Mouse (Mus musculus) lung, embryonic 15.5 days (tissue): ENCODE data around the gene Olfr105-ps. TPM values are rescaled to one million over a fixed set of nuclear protein-coding genes. Genes with fewer than 3 reads are reported as not detected.

Experiments
- ATAC-seq: fragments of 200-750 bp; cut with Nextera tagmentation; 2 replicates; pipeline ENCODE4 v1.8.0; 2017; ENCODE audit warnings: moderate number of reproducible peaks, borderline replicate concordance; ENCODE audit not compliant: low FRiP score, low TSS enrichment; ENCODE audit errors: extremely low read depth
- H3K27ac ChIP-seq: fragments of 300-500 bp; sonication (generic); 2 replicates; pipeline ENCODE4 v1.5.1; 2015; ENCODE audit warnings: moderate library complexity, mild to moderate bottlenecking, inconsistent platforms
- H3K27me3 ChIP-seq: fragments of 300-500 bp; sonication (generic); 2 replicates; pipeline ENCODE4 v1.6.1; 2015; ENCODE audit warnings: inconsistent platforms
- H3K36me3 ChIP-seq: fragments of 300-500 bp; sonication (generic); 2 replicates; pipeline ENCODE4 v1.6.1; 2015; ENCODE audit warnings: inconsistent platforms
- H3K4me1 ChIP-seq: fragments of 300-500 bp; sonication (generic); 2 replicates; pipeline ENCODE4 v1.6.1; 2015; ENCODE audit warnings: inconsistent platforms
- H3K4me2 ChIP-seq: fragments of 300-500 bp; sonication (generic); 2 replicates; pipeline ENCODE4 v1.6.1; 2015; ENCODE audit warnings: inconsistent platforms, mild to moderate bottlenecking, moderate library complexity
- H3K4me3 ChIP-seq: fragments of 300-500 bp; sonication (generic); 2 replicates; pipeline ENCODE4 v1.5.1; 2015; ENCODE audit warnings: mild to moderate bottlenecking, inconsistent platforms
- H3K9ac ChIP-seq: fragments of 300-500 bp; sonication (generic); 2 replicates; pipeline ENCODE4 v1.6.1; 2015; ENCODE audit warnings: inconsistent platforms
- H3K9me3 ChIP-seq: fragments of 300-500 bp; sonication (generic); 2 replicates; pipeline ENCODE4 v1.6.1; 2016; ENCODE audit warnings: inconsistent platforms
- WGBS: fragments of 180-500 bp; shearing (Covaris S2); methylation state at CpG from one replicate; pipeline ENCODE4 v1.1.7; 2015; 5-methylcytosine and 5-hydroxymethylcytosine counted together
- polyA plus RNA-seq: library from polyadenylated mRNA; unstranded; fragments of >200 nt; fragmentation: Nextera tagmentation; extraction: Ambion mirVana; gene quantifications from 2 replicates; pipeline ENCODE4 v1.2.1, GENCODE M21; 2015

The Olfr105-ps gene
- polyA plus RNA-seq = not detected in 2 replicates

GRCm38 (mm10) chr17:37378733-37379132 lies at the start of gene Olfr105-ps:
Gene Olfr105-ps, plus strand, starts transcription at chr17:37379033.
- no peaks in the 10 kb centered on the region for H3K9me3 ChIP-seq
- H3K4me2 ChIP-seq = no peak within 1 kb of the TSS
- ATAC-seq = no peak
- no peaks in the 10 kb centered on the region for H3K36me3 ChIP-seq
- no peaks in the 10 kb centered on the region for H3K4me1 ChIP-seq
- H3K27ac ChIP-seq = no peak within 1 kb of the TSS
- H3K27me3 ChIP-seq = no peaks in the 10 kb centered on the region
- no peak within 1 kb of the TSS for H3K4me3 ChIP-seq
- H3K9ac ChIP-seq = no peak within 1 kb of the TSS

GRCm38 (mm10) chr17:37339598-37339997 lies 39.2 kb upstream of the Olfr105-ps start, which contains the start of gene Olfr103:
Gene Olfr103, minus strand, starts transcription at chr17:37339698.
- H3K9me3 ChIP-seq = no peaks in the 10 kb centered on the region
- no peaks in the 10 kb centered on the region for H3K27me3 ChIP-seq
- H3K27ac ChIP-seq = no peak within 1 kb of the TSS
- H3K4me2 ChIP-seq = no peak within 1 kb of the TSS
- H3K4me3 ChIP-seq = no peak within 1 kb of the TSS
- no peaks in the 10 kb centered on the region for H3K4me1 ChIP-seq
- no peak within 1 kb of the TSS for H3K9ac ChIP-seq
- no peak for ATAC-seq
- WGBS = 77% methylated on average over 2 of the region's 2 CpGs
- no peaks in the 10 kb centered on the region for H3K36me3 ChIP-seq

- Histone ChIP-seq H3K36me3 (no peaks in the 10 kb centered on the region), H3K4me2 (no peak within 1 kb of the TSS), H3K27ac (no peak within 1 kb of the TSS), H3K9me3 (no peaks in the 10 kb centered on the region), H3K4me3 (no peak within 1 kb of the TSS), H3K9ac (no peak within 1 kb of the TSS), H3K27me3 (no peaks in the 10 kb centered on the region), H3K4me1 (no peaks in the 10 kb centered on the region)
- ATAC-seq = no peak
These were observed 19.6 kb upstream of the Olfr105-ps start, which contains the start of gene Olfr104-ps for GRCm38 (mm10) chr17:37359282-37359681. Gene Olfr104-ps, plus strand, starts transcription at chr17:37359582.

- no peaks in the 10 kb centered on the region for H3K36me3 ChIP-seq
These were observed 11.3 kb downstream of the Olfr105-ps start, which contains the start of gene Olfr106-ps for GRCm38 (mm10) chr17:37390093-37390492. Gene Olfr106-ps, plus strand, starts transcription at chr17:37390393.

GRCm38 (mm10) chr17:37398926-37399325 lies 20.1 kb downstream of the Olfr105-ps start, which contains the start of gene Olfr107:
Gene Olfr107, plus strand, starts transcription at chr17:37399226.
- no peak within 1 kb of the TSS for H3K9ac ChIP-seq
- H3K27me3 ChIP-seq = no peaks in the 10 kb centered on the region
- no peak within 1 kb of the TSS for H3K4me2 ChIP-seq
- ATAC-seq = no peak
- H3K9me3 ChIP-seq = no peaks in the 10 kb centered on the region
- H3K36me3 ChIP-seq = no peaks in the 10 kb centered on the region
- 72% methylated on average over 3 of the region's 3 CpGs for WGBS
- no peak within 1 kb of the TSS for H3K27ac ChIP-seq
- H3K4me3 ChIP-seq = no peak within 1 kb of the TSS
- H3K4me1 ChIP-seq = no peaks in the 10 kb centered on the region

More at GRCm38 (mm10) chr17:37390093-37390492, 11.3 kb downstream of the Olfr105-ps start, which contains the start of gene Olfr106-ps:
- H3K9me3 ChIP-seq = no peaks in the 10 kb centered on the region
- no peak within 1 kb of the TSS for H3K4me2 ChIP-seq
- WGBS = 10% methylated on average over 1 of the region's 1 CpGs
- H3K4me3 ChIP-seq = no peak within 1 kb of the TSS
- H3K27me3 ChIP-seq = no peaks in the 10 kb centered on the region
- no peak within 1 kb of the TSS for H3K9ac ChIP-seq
- ATAC-seq = no peak
- no peak within 1 kb of the TSS for H3K27ac ChIP-seq
- no peaks in the 10 kb centered on the region for H3K4me1 ChIP-seq

- no peaks in the 10 kb centered on the region for H3K27me3 ChIP-seq
- no peak for ATAC-seq
- no peaks in the 10 kb centered on the region for H3K4me1 ChIP-seq
- no peak overlapping the region for H3K27ac ChIP-seq
- no peaks in the 10 kb centered on the region for H3K36me3 ChIP-seq
- H3K4me3 ChIP-seq = no peak overlapping the region
- H3K4me2 ChIP-seq = no peak overlapping the region
- no peaks in the 10 kb centered on the region for H3K9me3 ChIP-seq
- H3K9ac ChIP-seq = no peak overlapping the region
These were observed 34.5 kb downstream of the Olfr105-ps start for GRCm38 (mm10) chr17:37413380-37413779.

Other genes with a start within 250 kb of the Olfr105-ps start
- gene Olfr93, start 217.5 kb upstream of the Olfr105-ps start, polyA plus RNA-seq = not detected in 2 replicates
- 0.86 TPM in 1 of 2 replicates, not detected in the other for gene Ubd, start 185.1 kb upstream of the Olfr105-ps start, polyA plus RNA-seq
- not detected in 2 replicates for gene Olfr94, start 178.0 kb upstream of the Olfr105-ps start, polyA plus RNA-seq
- gene Olfr95, start 165.9 kb upstream of the Olfr105-ps start, polyA plus RNA-seq = not detected in 2 replicates
- gene Olfr96, start 158.9 kb upstream of the Olfr105-ps start, polyA plus RNA-seq = not detected in 2 replicates
- gene Olfr97, start 141.7 kb upstream of the Olfr105-ps start, polyA plus RNA-seq = not detected in 2 replicates
- not detected in 2 replicates for gene Olfr98, start 115.3 kb upstream of the Olfr105-ps start, polyA plus RNA-seq
- 2.2 and 3.0 TPM in 2 replicates for gene H2-M3, start 108.8 kb upstream of the Olfr105-ps start, polyA plus RNA-seq
- gene Olfr99, start 95.6 kb upstream of the Olfr105-ps start, polyA plus RNA-seq = not detected in 2 replicates
- not detected in 2 replicates for gene Olfr101, start 74.7 kb upstream of the Olfr105-ps start, polyA plus RNA-seq
- gene Olfr102, start 62.0 kb upstream of the Olfr105-ps start, polyA plus RNA-seq = not detected in 2 replicates
- gene Olfr103, start 39.3 kb upstream of the Olfr105-ps start, polyA plus RNA-seq = not detected in 2 replicates
- not detected in 2 replicates for gene Olfr104-ps, start 19.5 kb upstream of the Olfr105-ps start, polyA plus RNA-seq
- not detected in 2 replicates for gene Olfr106-ps, start 11.4 kb downstream of the Olfr105-ps start, polyA plus RNA-seq
- not detected in 2 replicates for gene Olfr107, start 20.2 kb downstream of the Olfr105-ps start, polyA plus RNA-seq
- gene Olfr108, start 66.4 kb downstream of the Olfr105-ps start, polyA plus RNA-seq = not detected in 2 replicates
- gene Olfr109, start 79.9 kb downstream of the Olfr105-ps start, polyA plus RNA-seq = not detected in 2 replicates
- gene H2-M2, start 104.5 kb downstream of the Olfr105-ps start, polyA plus RNA-seq = 0.11 TPM in 1 of 2 replicates, not detected in the other
- gene Olfr110, start 113.4 kb downstream of the Olfr105-ps start, polyA plus RNA-seq = not detected in 2 replicates
- not detected in 2 replicates for gene Olfr111, start 129.0 kb downstream of the Olfr105-ps start, polyA plus RNA-seq
- gene Olfr112, start 190.4 kb downstream of the Olfr105-ps start, polyA plus RNA-seq = not detected in 2 replicates
- not detected in 2 replicates for gene Olfr113, start 198.6 kb downstream of the Olfr105-ps start, polyA plus RNA-seq
- gene Olfr114, start 213.7 kb downstream of the Olfr105-ps start, polyA plus RNA-seq = not detected in 2 replicates
- gene Olfr115, start 248.1 kb downstream of the Olfr105-ps start, polyA plus RNA-seq = not detected in 2 replicates
- not detected in 2 replicates for gene Olfr116, start 248.2 kb downstream of the Olfr105-ps start, polyA plus RNA-seq